Mouse (Mus musculus) heart, adult 2 months (tissue): ENCODE results near the gene Smug1.
A peak's percentile ranks its signal among the peaks of the same experiment; 100 is the strongest.

Experiments used
- CTCF ChIP-seq: fragments of 200-600 bp; IDR thresholded peaks from 2 replicates; pipeline ENCODE4 v1.8.1; 2022; ENCODE audit warnings: antibody characterized with exemption, mild to moderate bottlenecking, moderate library complexity
- POLR2A ChIP-seq: fragments of 200-500 bp; IDR thresholded peaks from 2 replicates; pipeline ENCODE4 v1.6.1; 2011; ENCODE audit warnings: mild to moderate bottlenecking, low read depth, low read length, control low read depth; ENCODE audit not compliant: insufficient read depth

GRCm38 (mm10) chr15:103185462-103186198, 18.7 kb upstream of the Smug1 start:
- peak; percentile 73 for TF ChIP-seq CTCF
- TF ChIP-seq POLR2A, result no peak
